Mouse (Mus musculus): ENCODE data around the gene 1700067K01Rik. TPM values are rescaled to one million over a fixed set of nuclear protein-coding genes. Genes with fewer than 3 reads are reported as not detected.
"Not testable (repeated sequence)": the region's sequence is repeated elsewhere in the genome, so short reads cannot be mapped to it uniquely, and the experiment has no call there.

Gene 1700067K01Rik
- total RNA-seq, 2 experiments from 2014 or later = 0.83 TPM; not detected in 1

DNA sequence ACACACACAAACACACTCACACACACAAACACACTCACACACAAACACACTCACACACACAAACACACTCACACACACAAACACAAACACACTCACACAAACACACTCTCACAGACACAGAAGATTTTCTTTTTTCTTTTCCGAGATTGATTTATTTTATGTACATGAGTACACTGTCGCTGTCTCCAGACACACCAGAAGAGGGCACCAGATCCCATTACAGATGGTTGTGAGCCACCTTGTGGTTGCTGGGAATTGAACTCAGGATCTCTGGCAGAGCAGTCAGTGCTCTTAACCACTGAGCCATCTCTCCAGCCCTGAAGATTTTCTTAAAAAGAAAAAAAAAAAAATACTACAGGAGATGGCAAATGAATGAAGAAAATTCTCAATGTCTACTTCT, 18.1 kb upstream of the 1700067K01Rik start:
- not testable (repeated sequence) for DNase-seq

DNA sequence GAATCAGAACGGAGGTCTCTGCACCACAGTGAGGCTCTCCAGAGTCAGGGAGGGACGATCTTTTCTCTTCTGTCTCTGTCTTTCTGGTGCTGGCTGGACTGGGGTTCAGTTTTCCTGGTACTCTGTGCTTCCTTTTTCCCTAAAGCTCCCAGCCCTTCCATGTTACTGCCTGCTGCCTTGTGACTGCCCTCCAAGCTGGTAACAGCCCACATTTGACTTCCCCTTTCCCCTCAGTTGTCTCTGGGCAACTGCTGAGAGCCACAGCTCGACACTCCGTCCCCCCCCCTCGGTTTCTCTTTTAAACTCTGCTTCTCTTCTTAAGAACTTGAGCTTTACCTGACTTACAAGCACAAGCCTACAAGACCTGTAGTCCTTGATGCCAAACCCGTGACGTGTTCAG, 12.1 kb upstream of the 1700067K01Rik start:
- no peak for DNase-seq

DNA sequence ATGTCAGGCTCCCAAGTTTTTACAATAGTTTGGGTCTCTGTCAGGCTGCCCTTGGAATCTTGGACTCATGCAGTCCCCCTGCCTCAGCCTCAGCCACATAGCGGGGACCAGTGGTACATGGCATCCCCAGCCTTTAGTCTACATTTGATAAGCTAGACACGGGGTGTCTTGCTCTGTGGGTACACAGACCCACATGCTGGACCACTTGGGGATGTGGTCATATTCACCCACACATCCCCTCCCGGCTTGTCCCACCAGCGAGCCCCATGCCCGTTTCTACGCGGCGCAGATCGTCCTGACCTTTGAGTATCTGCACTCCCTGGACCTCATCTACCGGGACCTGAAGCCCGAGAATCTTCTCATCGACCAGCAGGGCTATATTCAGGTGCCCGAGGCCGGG, 11.1 kb upstream of the 1700067K01Rik start:
- no peak for DNase-seq

DNA sequence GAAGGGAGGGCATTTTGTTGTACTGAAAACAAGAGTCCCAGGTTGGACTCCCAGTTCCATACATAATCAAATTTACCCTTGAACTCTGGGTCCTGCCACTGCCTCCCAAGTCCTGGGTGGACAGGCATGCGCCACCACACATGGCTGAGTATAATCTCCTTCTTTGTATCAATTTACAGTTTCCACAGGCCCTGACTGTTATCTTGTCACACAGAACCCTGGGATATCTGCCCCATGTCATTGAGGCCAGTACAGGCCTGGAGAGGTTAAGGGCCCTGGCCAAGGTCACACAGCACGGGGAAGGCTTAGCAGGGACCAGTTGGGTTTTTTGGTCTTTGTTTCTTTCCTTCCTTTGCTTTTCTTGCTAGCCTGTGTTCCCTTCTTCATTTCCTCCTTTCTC, 8.8 kb upstream of the 1700067K01Rik start:
- no peak for DNase-seq

DNA sequence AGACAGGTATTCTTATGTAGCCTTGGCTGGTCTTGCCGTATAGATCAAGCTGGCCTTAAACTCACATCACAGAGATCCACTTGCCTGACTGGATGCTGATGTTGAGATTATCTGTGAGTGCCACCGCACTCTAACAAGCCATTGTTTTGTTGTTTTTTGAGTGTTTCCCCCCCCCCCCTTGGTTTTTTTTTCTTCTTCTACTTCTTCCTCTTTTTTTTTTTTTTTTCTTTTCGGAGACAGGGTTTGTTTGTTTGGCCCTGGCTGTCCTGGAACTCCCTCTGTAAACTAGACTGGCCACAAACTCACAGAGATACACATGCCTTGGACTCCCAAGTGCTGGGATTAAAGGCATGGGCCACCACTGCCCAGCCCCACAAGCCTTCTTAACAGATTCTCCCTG, 7.3 kb upstream of the 1700067K01Rik start:
- no peak for DNase-seq

DNA sequence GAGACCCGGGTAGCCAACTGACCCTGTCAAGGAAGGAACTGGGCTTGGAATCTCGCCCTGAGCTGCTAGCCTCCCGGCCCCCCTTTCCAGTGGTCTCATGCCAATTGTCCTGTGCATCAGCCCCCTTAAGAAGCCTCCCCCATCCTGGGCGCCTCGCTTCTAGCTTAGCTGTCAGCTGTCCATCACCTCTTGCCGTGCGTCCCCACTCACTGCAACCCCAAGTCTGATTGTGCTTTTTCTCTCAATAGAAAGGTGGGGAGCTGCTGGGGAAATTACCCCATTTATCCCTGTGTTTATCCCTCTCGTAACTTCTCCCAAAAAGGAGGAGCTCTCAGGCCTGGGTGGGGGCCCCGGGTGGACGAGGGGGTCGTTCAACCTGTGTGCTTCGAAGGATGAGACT, 5.3 kb upstream of the 1700067K01Rik start:
- no peak for DNase-seq

DNA sequence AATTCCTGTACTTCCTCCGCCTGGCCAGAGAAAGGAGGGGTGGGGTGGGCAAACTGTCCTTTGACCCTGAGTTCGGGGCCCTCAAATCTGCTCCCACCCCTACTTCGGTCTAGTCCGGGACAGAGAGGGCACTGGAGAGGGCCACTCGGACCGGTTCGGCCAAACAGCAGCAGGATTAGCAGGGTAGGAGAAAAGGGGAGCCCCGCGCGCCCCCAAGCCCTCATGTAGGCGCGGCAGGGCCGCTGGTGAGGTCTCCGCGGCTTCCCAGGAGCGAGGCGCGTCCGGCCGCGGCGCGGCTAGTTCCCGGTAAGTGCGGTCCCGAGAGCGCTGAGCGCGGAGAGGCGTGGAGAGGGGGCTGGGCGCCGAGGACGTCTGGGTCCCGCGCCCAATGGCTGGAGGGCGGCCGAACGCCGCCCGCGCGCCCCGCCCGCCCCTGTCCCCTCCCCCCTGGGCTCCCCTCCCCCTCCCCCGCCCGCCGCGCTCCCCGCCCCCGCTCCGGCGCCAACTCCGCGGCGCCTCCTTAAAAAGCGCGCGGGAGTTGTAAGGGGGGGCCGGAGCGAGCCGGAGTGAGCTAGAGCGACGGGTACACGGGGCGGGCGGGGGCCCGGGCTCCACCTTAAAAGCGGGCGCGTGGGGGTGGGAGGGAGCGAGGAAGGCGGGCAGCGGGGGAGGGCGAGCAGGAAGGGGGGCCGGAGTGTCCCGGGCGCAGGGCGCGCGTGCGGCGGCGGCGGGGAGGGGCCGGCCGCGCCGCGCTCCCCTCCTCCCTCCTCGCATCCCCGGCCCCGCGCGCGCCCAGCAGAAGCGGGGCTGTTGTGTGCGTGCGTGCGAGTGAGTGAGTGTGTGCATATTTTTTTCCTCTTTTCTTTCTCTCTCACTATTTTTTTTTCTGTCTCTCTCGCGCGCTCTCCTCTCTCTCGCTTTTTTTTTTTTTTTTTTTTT, 4.5 kb upstream of the 1700067K01Rik start:
- DNase-seq = peak; percentile 91

DNA sequence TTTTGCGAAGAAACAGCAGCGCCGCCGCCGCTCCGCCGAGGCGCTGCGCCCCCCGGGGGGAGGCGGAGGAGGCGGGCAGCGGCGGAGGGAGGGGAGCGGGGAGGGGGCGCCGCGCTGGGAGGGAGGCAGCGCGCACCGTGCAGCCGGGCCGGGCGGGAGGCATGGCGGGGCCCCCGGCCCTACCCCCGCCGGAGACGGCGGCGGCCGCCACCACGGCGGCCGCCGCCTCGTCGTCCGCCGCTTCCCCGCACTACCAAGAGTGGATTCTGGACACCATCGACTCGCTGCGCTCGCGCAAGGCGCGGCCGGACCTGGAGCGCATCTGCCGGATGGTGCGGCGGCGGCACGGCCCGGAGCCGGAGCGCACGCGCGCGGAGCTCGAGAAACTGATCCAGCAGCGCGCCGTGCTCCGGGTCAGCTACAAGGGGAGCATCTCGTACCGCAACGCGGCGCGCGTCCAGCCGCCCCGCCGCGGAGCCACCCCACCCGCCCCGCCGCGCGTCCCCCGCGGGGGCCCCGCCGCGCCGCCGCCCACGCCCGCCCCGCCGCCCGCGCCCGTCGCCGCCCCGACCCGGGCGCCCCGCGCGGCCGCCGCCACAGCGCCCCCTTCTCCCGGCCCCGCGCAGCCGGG, 3.7 kb upstream of the 1700067K01Rik start, which contains the start of gene Samd1:
TSS of gene Samd1 (plus strand) at position 162 of the 631 bp plus-strand sequence.
- DNase-seq = peak; percentile 65

DNA sequence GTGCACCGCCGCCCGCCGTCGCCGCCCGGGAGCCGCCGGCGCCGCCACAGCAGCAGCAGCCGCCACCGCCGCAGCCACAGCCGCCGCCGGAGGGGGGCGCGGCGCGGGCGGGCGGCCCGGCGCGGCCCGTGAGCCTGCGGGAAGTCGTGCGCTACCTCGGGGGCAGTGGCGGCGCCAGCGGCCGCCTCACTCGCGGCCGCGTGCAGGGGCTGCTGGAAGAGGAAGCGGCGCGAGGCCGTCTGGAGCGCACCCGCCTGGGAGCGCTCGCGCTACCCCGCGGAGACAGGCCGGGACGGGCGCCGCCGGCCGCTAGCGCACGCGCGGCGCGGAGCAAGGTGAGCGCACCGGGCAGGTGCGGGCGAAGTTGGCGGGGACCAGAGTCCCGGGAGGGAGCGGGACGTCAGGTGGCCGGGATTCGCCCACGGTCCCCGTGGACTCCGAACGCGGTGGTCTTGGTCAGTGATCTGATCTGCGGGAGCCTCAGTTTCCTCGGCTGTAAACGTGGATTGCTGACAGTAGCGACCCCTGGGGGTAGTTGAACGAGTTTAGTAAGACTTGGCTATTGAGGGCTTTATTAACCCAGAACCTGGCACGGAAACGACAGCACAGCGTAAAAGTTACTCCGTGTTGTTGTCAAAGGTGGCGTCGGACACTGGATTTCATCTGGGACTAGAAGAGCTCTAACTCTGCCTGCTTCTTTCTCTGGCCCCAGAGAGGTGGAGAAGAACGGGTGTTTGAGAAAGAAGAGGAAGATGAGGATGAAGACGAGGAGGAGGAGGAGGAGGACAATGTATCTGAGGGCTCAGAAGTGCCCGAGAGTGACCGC, 2.9 kb upstream of the 1700067K01Rik start:
- DNase-seq = peak; percentile 64

DNA sequence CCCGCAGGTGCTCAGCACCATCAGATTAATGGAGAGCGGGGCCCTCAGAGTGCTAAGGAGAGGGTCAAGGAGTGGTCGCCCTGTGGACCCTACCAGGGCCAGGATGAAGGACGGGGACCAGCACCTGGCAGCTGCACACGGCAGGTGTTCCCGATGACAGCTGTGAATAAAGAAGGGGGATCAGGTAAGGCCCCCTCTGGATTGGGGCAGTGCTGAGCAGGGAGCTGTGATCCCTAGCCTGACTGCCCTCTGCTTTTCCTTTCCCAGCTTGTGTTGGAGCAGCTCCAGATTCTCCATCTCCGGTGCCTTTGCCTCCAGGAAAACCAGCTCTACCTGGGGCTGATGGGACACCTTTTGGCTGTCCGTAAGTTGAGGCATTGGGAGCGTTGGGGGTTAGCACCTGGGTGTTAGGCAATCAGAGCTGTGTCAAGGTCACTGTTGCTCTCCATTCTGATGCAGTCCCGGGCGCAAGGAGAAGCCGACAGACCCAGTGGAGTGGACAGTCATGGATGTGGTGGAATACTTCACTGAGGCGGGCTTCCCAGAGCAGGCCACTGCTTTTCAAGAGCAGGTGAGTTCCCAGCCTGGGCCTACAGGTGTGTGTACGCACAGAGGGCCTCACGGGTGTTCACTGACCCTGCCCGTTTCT, 2.1 kb upstream of the 1700067K01Rik start:
- no peak for DNase-seq

DNA sequence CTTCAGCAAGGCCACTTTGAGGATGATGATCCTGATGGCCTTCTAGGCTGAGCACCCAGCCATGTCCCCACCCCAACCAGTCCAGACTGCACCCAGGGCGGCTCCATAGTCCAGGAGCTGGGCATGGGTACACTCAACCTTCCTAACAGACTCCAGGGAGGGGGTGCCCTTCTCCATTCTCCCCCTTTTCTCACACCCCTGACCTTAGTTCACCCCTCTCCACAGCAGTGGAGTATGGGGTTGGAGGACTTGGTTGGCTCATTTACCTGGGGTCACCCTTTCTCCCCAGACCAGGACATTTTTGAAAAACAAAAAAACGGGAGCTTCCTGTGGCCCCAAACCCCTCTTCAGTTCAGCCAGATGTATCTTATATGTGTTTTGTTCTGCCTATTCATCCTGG, 1.5 kb upstream of the 1700067K01Rik start:
- no peak for DNase-seq

DNA sequence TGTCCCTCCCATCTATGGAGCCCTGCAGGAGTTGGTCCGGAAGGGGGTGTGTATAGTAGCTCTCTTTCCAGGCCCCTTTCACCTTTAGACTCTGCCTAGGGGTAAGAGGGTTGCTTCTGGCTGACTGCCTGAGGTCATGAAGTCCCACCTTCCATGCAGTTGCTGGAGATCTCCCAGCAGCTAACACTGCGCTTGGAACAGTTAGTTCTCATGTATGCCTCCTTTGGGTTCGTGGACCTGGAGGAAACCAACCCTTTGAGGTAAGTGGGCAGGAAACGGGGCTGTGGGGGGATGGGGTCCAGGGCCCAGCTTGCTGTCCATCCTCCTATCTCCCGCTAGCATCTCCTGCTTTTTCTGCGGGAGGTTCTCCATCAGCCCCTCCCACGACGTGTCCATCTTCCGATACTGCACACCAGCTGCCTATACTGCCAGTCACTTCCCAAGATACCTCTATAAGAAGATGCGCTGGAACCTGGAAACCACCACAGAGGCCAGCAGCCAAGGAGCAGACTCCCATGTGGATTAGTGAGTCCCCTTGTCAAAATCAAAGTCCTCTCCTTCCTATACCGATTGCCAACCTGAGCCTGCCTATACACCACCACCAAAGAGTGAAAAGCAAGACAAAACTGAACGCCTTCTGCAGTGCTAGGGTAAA, 1.8 kb downstream of the 1700067K01Rik start:
- no peak for DNase-seq

DNA sequence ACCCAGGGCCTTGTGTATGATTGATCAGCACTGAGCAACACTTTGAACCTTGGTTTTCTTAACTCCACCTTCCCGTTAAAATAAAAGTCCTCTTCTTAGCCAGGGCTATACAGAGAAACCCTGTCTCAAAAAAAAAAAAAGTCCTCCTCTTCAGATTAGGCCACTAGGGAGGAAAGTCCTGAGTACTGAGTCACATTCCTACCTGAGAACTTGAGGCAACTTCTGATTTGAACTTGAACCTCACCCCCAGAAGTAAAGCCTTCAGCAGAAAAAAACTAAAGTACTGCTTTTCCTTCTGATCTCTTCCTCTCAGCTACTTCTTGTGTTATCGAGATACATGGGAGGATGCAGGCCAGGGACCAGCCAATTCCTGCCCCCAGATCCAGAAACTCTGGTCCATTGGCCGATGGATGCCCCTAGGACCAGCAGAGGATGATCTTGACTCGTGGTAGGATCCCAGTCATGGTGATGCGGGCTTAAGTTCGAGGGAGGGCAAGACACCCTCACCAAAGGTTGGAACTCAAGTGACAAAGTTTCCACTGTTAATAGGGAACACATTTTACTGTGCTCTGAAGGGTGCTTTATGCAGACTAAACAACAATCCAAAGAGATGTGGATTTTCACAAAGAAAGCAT, 2.4 kb downstream of the 1700067K01Rik start:
- no peak for DNase-seq

DNA sequence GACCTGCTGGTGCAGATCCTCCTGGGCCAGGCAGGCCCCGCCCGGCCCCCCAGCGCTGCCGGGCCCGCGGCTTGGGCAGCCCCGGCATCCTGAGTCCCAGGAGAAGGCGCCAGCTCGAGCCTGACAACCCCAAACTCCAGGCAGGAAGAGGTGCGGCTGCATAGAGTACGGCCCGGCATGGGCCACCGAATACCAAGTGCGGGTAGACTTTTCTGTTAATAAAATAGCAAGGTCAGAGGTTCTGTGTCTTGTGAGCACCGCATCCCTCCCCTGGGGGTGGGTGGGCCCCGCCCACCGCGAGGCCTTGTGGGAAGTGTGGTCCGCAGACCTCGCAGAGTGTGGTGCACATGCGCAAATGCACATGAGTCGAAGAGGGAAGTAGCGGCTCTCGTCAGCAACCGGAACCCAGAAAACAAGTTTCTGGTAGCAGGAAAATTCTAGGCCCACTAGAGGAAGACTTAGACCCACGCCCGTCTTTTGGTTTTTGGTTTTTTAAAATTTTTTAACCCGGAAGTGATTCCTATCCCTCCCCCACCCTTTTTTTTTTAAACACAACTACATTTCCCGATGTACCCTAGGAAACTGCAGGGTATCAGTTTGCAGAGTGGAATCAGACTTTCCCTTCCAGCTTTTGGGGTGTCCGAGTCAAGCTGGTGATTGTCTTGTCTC, 3.4 kb downstream of the 1700067K01Rik start:
- DNase-seq = peak; percentile 93

DNA sequence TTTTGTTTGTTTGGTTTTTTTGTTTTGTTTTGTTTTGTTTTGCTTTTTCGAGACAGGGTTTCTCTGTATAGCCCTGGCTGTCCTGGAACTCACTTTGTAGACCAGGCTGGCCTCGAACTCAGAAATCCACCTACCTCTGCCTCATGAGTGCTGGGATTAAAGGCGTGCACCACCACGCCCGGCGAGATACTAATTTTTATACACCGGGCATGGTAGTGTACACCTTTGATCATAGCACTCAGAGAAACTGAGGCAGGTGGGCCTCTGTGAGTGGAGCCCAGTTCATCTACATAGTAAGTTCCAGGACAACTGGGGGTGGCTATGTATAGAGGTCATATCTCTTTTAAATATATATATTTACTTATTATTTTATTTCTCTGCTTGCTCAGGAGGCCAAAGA, 4.2 kb downstream of the 1700067K01Rik start:
- not testable (repeated sequence) for DNase-seq

DNA sequence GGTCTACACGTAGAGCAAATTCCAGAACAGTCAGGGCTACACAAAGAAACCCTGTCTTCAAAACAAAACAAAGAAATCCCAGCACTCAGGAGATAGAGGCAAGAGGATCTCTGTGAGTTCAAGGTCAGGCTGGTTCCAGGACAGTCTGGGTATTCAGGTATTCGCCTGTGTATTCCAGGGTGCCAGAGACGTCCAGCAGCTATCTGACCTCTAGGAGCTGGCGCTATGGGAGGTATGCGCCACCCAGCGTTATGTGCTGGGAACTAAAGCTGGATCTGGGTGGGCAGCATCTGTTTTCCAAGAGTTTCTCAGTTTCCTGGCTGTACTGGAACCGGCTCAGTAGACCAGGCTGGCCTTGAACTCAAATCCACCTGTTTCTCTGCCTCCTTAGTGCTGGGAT, 7.1 kb downstream of the 1700067K01Rik start:
- DNase-seq = no peak

DNA sequence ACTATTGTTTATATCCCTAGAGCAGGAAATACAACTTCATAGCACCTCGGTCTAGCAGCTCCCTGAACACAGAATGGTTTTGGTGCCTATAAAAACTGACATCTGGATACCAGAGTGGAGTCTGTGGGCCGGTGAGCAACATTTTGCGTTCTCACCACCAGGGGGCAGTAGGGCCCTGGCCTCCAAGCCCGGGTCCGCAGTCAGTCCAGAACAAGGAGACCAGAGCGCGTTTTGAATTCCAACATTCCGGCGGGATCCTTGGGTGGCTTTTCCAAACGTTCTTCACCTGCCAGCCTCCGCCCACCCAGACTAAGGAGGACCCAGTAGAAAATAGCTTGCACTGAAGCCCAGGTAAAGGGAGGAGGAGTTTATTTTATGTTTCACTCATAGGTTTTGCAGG, 8.6 kb downstream of the 1700067K01Rik start:
- peak; percentile 94 for DNase-seq

DNA sequence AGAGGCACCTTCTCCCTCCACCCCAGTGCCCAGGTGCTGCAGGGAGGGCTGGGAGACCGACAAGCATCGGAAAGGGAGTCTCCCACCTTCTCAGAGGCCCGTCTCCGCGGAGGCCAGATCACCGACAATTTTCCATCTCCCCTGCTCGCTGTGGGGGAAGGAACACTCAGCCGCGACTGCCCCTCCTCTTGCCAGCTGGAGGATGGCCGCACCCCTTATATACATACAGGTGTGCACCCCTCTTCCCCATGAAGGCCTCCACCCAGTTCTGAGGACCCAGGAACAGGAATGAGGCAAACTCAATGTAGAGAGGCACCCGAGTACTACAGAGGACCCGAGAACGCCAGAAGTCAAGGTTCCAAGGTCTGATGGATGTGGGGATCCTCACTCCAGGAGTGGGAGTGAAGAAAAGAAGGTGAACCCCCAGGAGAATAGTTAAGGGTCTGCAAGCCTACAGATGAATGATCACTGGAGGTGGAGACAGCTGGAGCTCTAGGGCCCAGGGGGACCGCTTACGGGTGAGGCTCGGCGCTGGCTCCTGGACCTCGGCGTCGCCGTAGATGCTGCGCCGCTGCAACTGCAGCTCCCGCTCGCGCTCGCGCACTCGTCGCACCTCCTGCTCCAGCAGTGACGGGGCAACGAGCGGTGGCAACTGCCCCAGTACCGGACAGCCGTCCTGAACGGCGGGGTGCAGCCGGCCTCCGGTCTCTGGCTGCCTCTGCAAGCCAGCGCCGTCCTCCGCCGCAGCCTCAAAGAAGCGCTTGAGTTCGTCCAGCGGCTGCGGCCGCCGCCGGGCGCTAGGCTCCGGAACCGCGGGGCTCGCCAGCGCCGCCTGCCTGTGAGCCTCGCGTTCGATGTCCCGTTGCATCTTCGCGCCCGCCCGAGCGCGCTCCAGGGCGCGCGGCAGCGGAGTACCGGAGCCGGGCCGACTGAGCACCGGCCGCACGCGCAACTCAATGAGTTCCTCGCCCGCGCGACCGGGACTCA, 9.6 kb downstream of the 1700067K01Rik start:
- peak; percentile 82 for DNase-seq

Data from heart, postnatal 4 days (tissue).